Mouse (Mus musculus) liver, adult 2 months (tissue): ENCODE results near the gene Ms4a10. TPM values are rescaled to one million over a fixed set of nuclear protein-coding genes. Genes with fewer than 3 reads are reported as not detected.

ENCODE experiments used
- DNase-seq: peaks from one replicate; pipeline ENCODE4 v3.0.0-alpha.2; 2011; ENCODE audit warnings: low read depth, low spot score; ENCODE audit errors: extremely low read depth
- H3K27ac ChIP-seq: fragments of 200-500 bp; replicated peaks from 2 replicates; pipeline ENCODE4 v1.5.1; 2012; ENCODE audit warnings: low read depth, mild to moderate bottlenecking, control low read depth, inconsistent platforms, low read length; ENCODE audit not compliant: insufficient read depth
- H3K27me3 ChIP-seq: fragments of 200-500 bp; 2 replicates; pipeline ENCODE4 v1.6.1; 2012; ENCODE audit warnings: mild to moderate bottlenecking, moderate library complexity, low read length, inconsistent platforms; ENCODE audit not compliant: control insufficient read depth, insufficient read depth
- H3K36me3 ChIP-seq: fragments of 200-500 bp; 2 replicates; pipeline ENCODE4 v1.6.1; 2012; ENCODE audit warnings: low read length, inconsistent platforms; ENCODE audit not compliant: control insufficient read depth, insufficient read depth
- H3K4me1 ChIP-seq: fragments of 200-500 bp; 2 replicates; pipeline ENCODE4 v1.6.1; 2011; ENCODE audit warnings: low read length; ENCODE audit not compliant: control insufficient read depth, insufficient read depth
- H3K4me3 ChIP-seq: fragments of 200-500 bp; 2 replicates; pipeline ENCODE4 v1.5.1; 2011; ENCODE audit warnings: low read depth, mild to moderate bottlenecking, control low read depth, low read length, moderate library complexity; ENCODE audit not compliant: insufficient read depth
- H3K79me2 ChIP-seq: fragments of 200-500 bp; 2 replicates; pipeline ENCODE4 v1.6.1; 2012; ENCODE audit warnings: inconsistent platforms, mild to moderate bottlenecking, low read length, moderate library complexity; ENCODE audit not compliant: control insufficient read depth, insufficient read depth
- H3K9ac ChIP-seq: fragments of 200-500 bp; 2 replicates; pipeline ENCODE4 v1.6.1; 2012; ENCODE audit warnings: low read depth, mild to moderate bottlenecking, control low read depth, inconsistent platforms, low read length
- CTCF ChIP-seq: fragments of 200-500 bp; IDR thresholded peaks from 2 replicates; pipeline ENCODE4 v1.5.1; 2011; ENCODE audit warnings: low read depth, low read length, control low read depth
- POLR2A ChIP-seq: fragments of 200-500 bp; IDR thresholded peaks from 2 replicates; pipeline ENCODE4 v1.6.1; 2011; ENCODE audit warnings: low read length, control low read depth; ENCODE audit not compliant: insufficient read depth; ENCODE audit errors: extremely low read depth
- WGBS: fragments of 180-500 bp; shearing (Covaris S2); methylation state at CpG from one replicate; pipeline ENCODE4 v1.1.7; 2018; 5-methylcytosine and 5-hydroxymethylcytosine counted together
- polyA plus RNA-seq: library from polyadenylated mRNA; depleted of rRNA; stranded (reverse); fragments of >200 nt; gene quantifications from 2 replicates; pipeline ENCODE4 v1.2.3, GENCODE M21; 2012
- total RNA-seq: library from RNA; depleted of rRNA; stranded (reverse); fragments of >200 nt; gene quantifications from 2 replicates; pipeline ENCODE4 v1.2.3, GENCODE M21; 2014

Gene Ms4a10
- total and polyA plus RNA-seq, 2 experiments: not detected

- no peaks in the 10 kb centered on the region for H3K27me3 ChIP-seq
- no peak overlapping the region for H3K9ac ChIP-seq
- TF ChIP-seq POLR2A: no peak
- TF ChIP-seq CTCF: no peak
- no peak overlapping the region for H3K4me3 ChIP-seq
- H3K36me3 ChIP-seq: no peaks in the 10 kb centered on the region
- 71% methylated on average over 11 of the region's 11 CpGs for WGBS
- H3K27ac ChIP-seq: no peak overlapping the region
- peaks cover 8% of the 10 kb centered on the region for H3K4me1 ChIP-seq
- no peak for DNase-seq
- peaks cover 8% of the 10 kb centered on the region; the same call in 1 of the 2 replicates for H3K79me2 ChIP-seq
Measured at GRCm38 (mm10) chr19:10952021-10952939, 22.2 kb downstream of the Ms4a10 start.

GRCm38 (mm10) chr19:10949558-10949957 lies 24.9 kb downstream of the Ms4a10 start:
- no peak overlapping the region for H3K4me3 ChIP-seq
- peak overlapping the region; percentile 7; the same call in 1 of the 2 replicates for H3K27ac ChIP-seq
- peaks cover 9% of the 10 kb centered on the region for H3K4me1 ChIP-seq
- DNase-seq: peak; percentile 28
- WGBS: 26% methylated on average over 9 of the region's 9 CpGs
- peaks cover 8% of the 10 kb centered on the region; the same call in 1 of the 2 replicates for H3K79me2 ChIP-seq
- TF ChIP-seq CTCF (no peak), POLR2A (no peak)
- H3K36me3 ChIP-seq: peaks cover 3% of the 10 kb centered on the region; the same call in 1 of the 2 replicates
- no peaks in the 10 kb centered on the region for H3K27me3 ChIP-seq
- H3K9ac ChIP-seq: no peak overlapping the region; the same call in 1 of the 2 replicates

GRCm38 (mm10) chr19:10949112-10949511 lies 25.4 kb downstream of the Ms4a10 start, which contains the start of gene Ccdc86:
Gene Ccdc86, minus strand, starts transcription at chr19:10949266.
- peaks cover 5% of the 10 kb centered on the region; the same call in 1 of the 2 replicates for H3K36me3 ChIP-seq
- WGBS: under 1% methylated on average over 30 of the region's 30 CpGs
- peak within 1 kb of the TSS; percentile 56 for H3K4me3 ChIP-seq
- peaks cover 8% of the 10 kb centered on the region; the same call in 1 of the 2 replicates for H3K79me2 ChIP-seq
- TF ChIP-seq POLR2A: peak; percentile 49; the same call in 1 of the 2 replicates
- no peak for TF ChIP-seq CTCF
- peak within 1 kb of the TSS; percentile 7; the same call in 1 of the 2 replicates for H3K27ac ChIP-seq
- peaks cover 9% of the 10 kb centered on the region for H3K4me1 ChIP-seq
- peak within 1 kb of the TSS; percentile 72 for H3K9ac ChIP-seq
- H3K27me3 ChIP-seq: no peaks in the 10 kb centered on the region
- peak; percentile 97 for DNase-seq

GRCm38 (mm10) chr19:10948416-10948815 lies 26.1 kb downstream of the Ms4a10 start:
- 1% methylated on average over 20 of the region's 20 CpGs for WGBS
- no peak for DNase-seq
- Histone ChIP-seq H3K36me3 (peaks cover 5% of the 10 kb centered on the region; the same call in 1 of the 2 replicates), H3K9ac (peak overlapping the region; percentile 72), H3K27me3 (no peaks in the 10 kb centered on the region), H3K79me2 (peaks cover 8% of the 10 kb centered on the region; the same call in 1 of the 2 replicates), H3K27ac (no peak overlapping the region), H3K4me1 (peaks cover 9% of the 10 kb centered on the region), H3K4me3 (peak overlapping the region; percentile 56)
- TF ChIP-seq POLR2A (no peak), CTCF (no peak)

- H3K36me3 ChIP-seq: peaks cover 5% of the 10 kb centered on the region; the same call in 1 of the 2 replicates
- H3K27ac ChIP-seq: no peak overlapping the region
- no peak for DNase-seq
- H3K4me1 ChIP-seq: peaks cover 9% of the 10 kb centered on the region
- H3K9ac ChIP-seq: peak overlapping the region; percentile 42
- H3K4me3 ChIP-seq: peak overlapping the region; percentile 56; the same call in 1 of the 2 replicates
- WGBS: 88% methylated on average over 5 of the region's 5 CpGs
- H3K79me2 ChIP-seq: peaks cover 8% of the 10 kb centered on the region; the same call in 1 of the 2 replicates
- no peak for TF ChIP-seq POLR2A
- no peak for TF ChIP-seq CTCF
- no peaks in the 10 kb centered on the region for H3K27me3 ChIP-seq
Measured at GRCm38 (mm10) chr19:10947219-10947618, 27.3 kb downstream of the Ms4a10 start.

GRCm38 (mm10) chr19:10946506-10946905 lies 28.0 kb downstream of the Ms4a10 start:
- Histone ChIP-seq H3K36me3 (peaks cover 5% of the 10 kb centered on the region; the same call in 1 of the 2 replicates), H3K4me3 (no peak overlapping the region)

More at GRCm38 (mm10) chr19:10946506-10946905, 28.0 kb downstream of the Ms4a10 start:
- no peak for DNase-seq
- Histone ChIP-seq H3K4me1 (peaks cover 9% of the 10 kb centered on the region), H3K9ac (peak overlapping the region; percentile 58; the same call in 1 of the 2 replicates), H3K27ac (no peak overlapping the region), H3K79me2 (peaks cover 8% of the 10 kb centered on the region; the same call in 1 of the 2 replicates), H3K27me3 (no peaks in the 10 kb centered on the region)
- no peak for TF ChIP-seq POLR2A
- TF ChIP-seq CTCF: no peak
- 49% methylated on average over 3 of the region's 3 CpGs for WGBS
